In genomic region chr1:135606355-135607015, GRCm38 (mm10) we compare ENCODE assay signal across 20 mouse cellular contexts. TPM values are rescaled to one million over a fixed set of nuclear protein-coding genes. Genes with fewer than 3 reads are reported as not detected.
A peak's percentile ranks its signal among the peaks of the same experiment; 100 is the strongest.
DNase-seq lines count a peak whose midpoint lies in the region; ATAC-seq lines count a peak whose summit lies in the region.
"Had no signal": no experiment of that assay in that cellular context is flagged by ENCODE, and none has a peak within 500 bp of the region (broad histone marks: within the 10 kb centered on the region; RNA-seq: fewer than 3 reads in every experiment).

No protein-coding gene starts in this region.

- peak; percentile 41; the same call in 1 of the 2 replicates for ATAC-seq in cerebellum, adult (ENCODE audit: insufficient number of reproducible peaks, low FRiP score, low TSS enrichment)
- no peak for ATAC-seq in activated CD4-positive, CD25-positive, alpha-beta regulatory T cell, adult 4 months
- ATAC-seq: forebrain, embryonic 14.5 days; midbrain, embryonic 13.5 days had no signal

- DNase-seq in cerebellum, postnatal 4 days (ENCODE audit: low spot score in 2 of 2): no peak
- peak; percentile 55 for DNase-seq in cerebellum, adult 11 months
- DNase-seq in cerebellum, adult 9-10 months: peak; percentile 81
- peak; percentile 76 to 77 for DNase-seq in cerebellum, postnatal 36 days
- DNase-seq in right cerebral cortex, postnatal 10 days (ENCODE audit: low spot score in 2 of 2): no peak
- DNase-seq in kidney, postnatal 14 days: no peak
- DNase-seq: adrenal gland, adult 8-10 months; gastrocnemius, adult 2 months; heart, postnatal 10 days; kidney, adult 2 months; layer of hippocampus, postnatal 36 days; liver; lung, adult 2 months; lung, postnatal 10 days; thymus, adult 2 months; thymus, postnatal 36 days had no signal

RNA-seq across cellular contexts. Expression of gene Nav1, which starts 0.6 kb away (rescaled TPM):
- polyA plus RNA-seq in activated CD4-positive, CD25-positive, alpha-beta regulatory T cell, adult 4 months (2017; shearing (Covaris generic)): under 1 TPM; 0.22 to 0.61 TPM

Comparison
In these comparisons a context has a peak if more than half of its experiments do, and no peak if none do; other contexts are left out.
1. DNase-seq: peak in cerebellum, adult 11 months (single experiment), cerebellum, adult 9-10 months (single experiment) and cerebellum, postnatal 36 days (2 of 2); none in cerebellum, postnatal 4 days (0 of 2), right cerebral cortex, postnatal 10 days (0 of 2) and kidney, postnatal 14 days (single experiment).